Mouse (Mus musculus): ENCODE measurements around the gene Baz2a. TPM values are rescaled to one million over a fixed set of nuclear protein-coding genes. Genes with fewer than 3 reads are reported as not detected.

Baz2a gene
- polyA plus RNA-seq, 1 experiment from 2014 or later: 9.0 TPM

- no peak for ATAC-seq (ENCODE audit: insufficient number of reproducible peaks, insufficient read depth, low FRiP score, low TSS enrichment)
- Histone ChIP-seq H3K36me3 (peaks cover 91% of the 10 kb centered on the region), H3K4me3 (no peak overlapping the region)
Observed at GRCm38 (mm10) chr10:128128143-128128542, 36.8 kb downstream of the Baz2a start.

DNA sequence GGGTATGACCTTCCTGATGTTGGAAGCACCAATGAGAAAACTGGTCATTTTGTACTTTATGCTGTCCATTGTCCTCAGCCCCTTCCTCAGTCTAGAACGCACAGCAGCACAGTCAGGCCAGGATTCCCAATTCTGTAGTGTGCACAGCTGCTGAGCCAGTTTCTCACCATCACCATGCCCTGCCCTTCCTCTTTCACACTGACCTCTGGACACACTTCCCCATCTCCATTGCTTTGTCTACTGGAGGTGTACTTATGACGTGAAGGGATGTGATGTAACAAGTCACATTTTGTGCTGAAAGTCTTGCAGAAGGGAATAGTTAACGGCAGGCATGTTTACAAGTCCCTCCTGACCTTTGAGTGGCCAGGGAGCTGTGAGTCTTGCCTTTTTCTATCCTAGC, 39.9 kb downstream of the Baz2a start:
- H3K36me3 ChIP-seq: peaks cover 82% of the 10 kb centered on the region

More at GRCm38 (mm10) chr10:128128143-128128542, 36.8 kb downstream of the Baz2a start:
- 82% methylated on average over 8 of the region's 8 CpGs for WGBS
- Histone ChIP-seq H3K9me3 (no peaks in the 10 kb centered on the region), H3K27me3 (no peaks in the 10 kb centered on the region), H3K4me1 (no peaks in the 10 kb centered on the region), H3K4me2 (replicated peaks) (no peak overlapping the region), H3K9ac (no peak overlapping the region), H3K27ac (no peak overlapping the region)

DNA sequence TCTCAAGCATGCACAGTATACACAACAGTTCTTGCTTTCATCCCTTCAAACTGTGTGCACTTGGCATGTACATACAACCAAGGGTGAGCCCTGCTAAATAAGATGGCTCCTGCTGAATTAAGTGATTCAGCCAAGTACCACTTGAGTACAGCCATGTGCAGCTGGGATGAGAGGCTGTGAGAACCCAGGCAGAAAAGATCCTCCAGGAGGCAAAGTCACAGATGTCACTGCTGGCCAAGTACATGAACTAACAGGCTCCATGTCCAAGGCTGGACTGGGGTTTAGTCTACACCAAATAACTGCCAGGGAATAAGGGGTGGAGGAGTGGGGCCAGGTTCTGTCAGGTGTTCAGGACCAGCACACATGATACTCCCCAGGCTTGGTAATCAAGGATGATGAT, 40.4 kb downstream of the Baz2a start:
- no peak for ATAC-seq (ENCODE audit: insufficient number of reproducible peaks, insufficient read depth, low FRiP score, low TSS enrichment)
- Histone ChIP-seq H3K9me3 (no peaks in the 10 kb centered on the region), H3K4me2 (replicated peaks) (no peak overlapping the region), H3K27ac (no peak overlapping the region), H3K4me1 (no peaks in the 10 kb centered on the region), H3K27me3 (no peaks in the 10 kb centered on the region), H3K4me3 (no peak overlapping the region), H3K36me3 (peaks cover 77% of the 10 kb centered on the region), H3K9ac (no peak overlapping the region)

More for the DNA sequence above, 39.9 kb downstream of the Baz2a start:
- H3K4me3 ChIP-seq: no peak overlapping the region
- 68% methylated on average over 3 of the region's 3 CpGs for WGBS
- H3K9ac ChIP-seq: no peak overlapping the region
- H3K9me3 ChIP-seq: no peaks in the 10 kb centered on the region
- H3K27ac ChIP-seq: no peak overlapping the region
- no peak for ATAC-seq (ENCODE audit: insufficient number of reproducible peaks, insufficient read depth, low FRiP score, low TSS enrichment)
- H3K27me3 ChIP-seq: no peaks in the 10 kb centered on the region
- H3K4me2 ChIP-seq (replicated peaks): no peak overlapping the region
- H3K4me1 ChIP-seq: no peaks in the 10 kb centered on the region

GRCm38 (mm10) chr10:128133650-128134332, 42.4 kb downstream of the Baz2a start:
- Histone ChIP-seq H3K4me3 (no peak overlapping the region), H3K4me2 (replicated peaks) (no peak overlapping the region), H3K27me3 (no peaks in the 10 kb centered on the region), H3K9ac (no peak overlapping the region), H3K27ac (no peak overlapping the region), H3K9me3 (no peaks in the 10 kb centered on the region), H3K36me3 (peaks cover 73% of the 10 kb centered on the region), H3K4me1 (no peaks in the 10 kb centered on the region)
- ATAC-seq (ENCODE audit: insufficient number of reproducible peaks, insufficient read depth, low FRiP score, low TSS enrichment): no peak
- 43% methylated on average over 13 of the region's 13 CpGs for WGBS

DNA sequence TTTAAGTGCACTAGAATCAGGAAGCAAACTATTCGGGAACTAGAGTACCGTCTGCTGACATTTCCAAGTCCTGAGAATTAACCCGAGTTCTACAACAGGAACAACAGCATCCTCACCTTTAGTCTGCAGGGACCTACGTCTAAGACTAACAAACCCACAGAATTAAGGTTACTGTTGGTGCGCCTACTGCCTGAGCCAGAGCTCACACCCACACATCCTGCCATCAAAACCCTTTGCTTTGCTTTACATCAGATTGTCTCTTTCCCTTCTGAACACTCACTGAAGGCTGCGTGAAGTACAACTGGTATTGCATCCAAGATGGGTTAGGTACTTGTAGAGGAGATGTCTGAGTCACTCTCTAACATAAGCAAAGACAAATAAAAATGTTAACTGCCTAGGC, 44.0 kb downstream of the Baz2a start:
- no peak for ATAC-seq (ENCODE audit: insufficient number of reproducible peaks, insufficient read depth, low FRiP score, low TSS enrichment)
- H3K9ac ChIP-seq: no peak overlapping the region
- no peak overlapping the region for H3K27ac ChIP-seq
- H3K36me3 ChIP-seq: peaks cover 65% of the 10 kb centered on the region
- H3K4me3 ChIP-seq: no peak overlapping the region
- 87% methylated on average over 6 of the region's 6 CpGs for WGBS
- no peaks in the 10 kb centered on the region for H3K4me1 ChIP-seq
- H3K27me3 ChIP-seq: no peaks in the 10 kb centered on the region
- no peak overlapping the region for H3K4me2 ChIP-seq (replicated peaks)
- no peaks in the 10 kb centered on the region for H3K9me3 ChIP-seq

- no peaks in the 10 kb centered on the region for H3K4me1 ChIP-seq
- no peak overlapping the region for H3K4me2 ChIP-seq (replicated peaks)
- no peaks in the 10 kb centered on the region for H3K27me3 ChIP-seq
- no peak overlapping the region for H3K27ac ChIP-seq
- H3K9ac ChIP-seq: no peak overlapping the region
- WGBS: 71% methylated on average over 12 of the region's 12 CpGs
- H3K36me3 ChIP-seq: peaks cover 72% of the 10 kb centered on the region
- no peaks in the 10 kb centered on the region for H3K9me3 ChIP-seq
- no peak for ATAC-seq (ENCODE audit: insufficient number of reproducible peaks, insufficient read depth, low FRiP score, low TSS enrichment)
- no peak overlapping the region for H3K4me3 ChIP-seq
Observed at GRCm38 (mm10) chr10:128140236-128140952, 49.0 kb downstream of the Baz2a start.

GRCm38 (mm10) chr10:128142165-128142564, 50.8 kb downstream of the Baz2a start:
- H3K27me3 ChIP-seq: no peaks in the 10 kb centered on the region
- no peaks in the 10 kb centered on the region for H3K4me1 ChIP-seq
- no peak overlapping the region for H3K9ac ChIP-seq
- WGBS: 74% methylated on average over 2 of the region's 2 CpGs
- ATAC-seq (ENCODE audit: insufficient number of reproducible peaks, insufficient read depth, low FRiP score, low TSS enrichment): no peak
- H3K9me3 ChIP-seq: no peaks in the 10 kb centered on the region
- H3K36me3 ChIP-seq: peaks cover 75% of the 10 kb centered on the region
- no peak overlapping the region for H3K4me3 ChIP-seq
- H3K4me2 ChIP-seq (replicated peaks): no peak overlapping the region
- H3K27ac ChIP-seq: no peak overlapping the region

GRCm38 (mm10) chr10:128143659-128144058, 52.3 kb downstream of the Baz2a start:
- WGBS: 74% methylated on average over 4 of the region's 4 CpGs
- H3K9ac ChIP-seq: no peak overlapping the region
- H3K36me3 ChIP-seq: peaks cover 64% of the 10 kb centered on the region
- ATAC-seq (ENCODE audit: insufficient number of reproducible peaks, insufficient read depth, low FRiP score, low TSS enrichment): no peak
- H3K4me1 ChIP-seq: no peaks in the 10 kb centered on the region
- H3K9me3 ChIP-seq: no peaks in the 10 kb centered on the region
- H3K27ac ChIP-seq: no peak overlapping the region
- H3K4me3 ChIP-seq: no peak overlapping the region
- H3K4me2 ChIP-seq (replicated peaks): no peak overlapping the region
- H3K27me3 ChIP-seq: no peaks in the 10 kb centered on the region

DNA sequence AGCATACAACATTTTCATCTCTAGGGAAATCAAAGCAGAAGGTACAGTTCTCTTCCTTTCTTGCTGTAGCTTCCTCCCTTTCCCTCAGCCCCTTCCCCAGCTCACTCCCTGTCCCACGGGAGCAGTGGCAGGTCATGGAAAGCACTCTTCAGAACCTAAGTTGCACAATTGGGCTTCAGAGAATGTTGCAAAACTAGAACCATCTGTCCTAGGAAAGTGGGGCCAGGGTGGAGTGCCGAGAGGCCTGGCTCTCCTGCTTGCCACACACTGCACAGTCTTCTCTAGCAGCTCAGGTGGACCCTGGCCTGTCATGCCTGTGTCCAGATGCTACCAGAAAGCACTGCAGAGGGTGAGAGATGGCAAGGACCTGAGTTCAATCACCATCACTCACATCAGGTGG, 53.6 kb downstream of the Baz2a start:
- 41% methylated on average over 2 of the region's 2 CpGs for WGBS
- no peaks in the 10 kb centered on the region for H3K9me3 ChIP-seq
- H3K4me3 ChIP-seq: no peak overlapping the region
- H3K4me2 ChIP-seq (replicated peaks): no peak overlapping the region
- ATAC-seq (ENCODE audit: insufficient number of reproducible peaks, insufficient read depth, low FRiP score, low TSS enrichment): no peak
- peaks cover 7% of the 10 kb centered on the region for H3K4me1 ChIP-seq
- no peaks in the 10 kb centered on the region for H3K27me3 ChIP-seq
- H3K9ac ChIP-seq: no peak overlapping the region
- peaks cover 66% of the 10 kb centered on the region for H3K36me3 ChIP-seq
- peak overlapping the region; percentile 37; the same call in 1 of the 2 replicates for H3K27ac ChIP-seq

DNA sequence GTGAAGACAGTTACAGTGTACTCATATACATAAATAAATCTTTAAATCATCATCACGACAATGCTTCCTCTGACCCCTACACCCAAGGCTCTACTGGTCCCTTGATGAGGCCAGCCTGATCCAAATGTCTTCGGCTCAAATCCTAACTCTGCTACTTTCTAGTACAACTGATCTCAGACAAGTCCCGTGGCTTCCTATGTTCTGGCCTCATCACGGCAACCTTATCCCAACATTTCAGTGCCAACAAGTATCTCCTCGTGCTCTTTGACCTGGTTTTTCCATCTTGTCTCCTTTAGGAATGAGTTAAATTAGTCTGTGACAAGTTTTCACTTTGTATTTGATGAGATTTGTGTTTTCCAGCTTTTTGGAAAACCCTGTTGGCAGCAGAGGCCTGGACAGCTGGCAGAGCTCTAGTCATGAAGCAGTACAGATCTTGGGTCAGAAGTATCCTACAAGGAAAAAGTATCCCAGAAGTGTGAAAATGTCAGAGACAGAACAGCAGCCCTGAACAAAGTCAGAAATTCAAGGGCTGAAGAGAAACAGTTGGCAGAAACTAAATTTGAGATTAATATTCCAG, 57.5 kb downstream of the Baz2a start:
- 0 out of 2 replicates have a peak overlapping the region, but pooled peaks have one; percentile 57 for H3K27ac ChIP-seq
- peaks cover 37% of the 10 kb centered on the region for H3K36me3 ChIP-seq
- WGBS: 91% methylated on average over 5 of the region's 5 CpGs

GRCm38 (mm10) chr10:128149592-128149991, 58.2 kb downstream of the Baz2a start:
- no peak overlapping the region for H3K4me3 ChIP-seq
- H3K9me3 ChIP-seq: no peaks in the 10 kb centered on the region
- peak overlapping the region; percentile 51 for H3K27ac ChIP-seq
- WGBS: 5% methylated on average over 5 of the region's 5 CpGs
- peaks cover 30% of the 10 kb centered on the region for H3K36me3 ChIP-seq
- 0 out of 2 replicates have a peak overlapping the region, but pooled peaks have one; percentile 6 for H3K9ac ChIP-seq
- ATAC-seq (ENCODE audit: insufficient number of reproducible peaks, insufficient read depth, low FRiP score, low TSS enrichment): peak; percentile 83
- H3K4me2 ChIP-seq (replicated peaks): peak overlapping the region; percentile 23
- peaks cover 8% of the 10 kb centered on the region for H3K4me1 ChIP-seq
- H3K27me3 ChIP-seq: no peaks in the 10 kb centered on the region

More for the DNA sequence above, 57.5 kb downstream of the Baz2a start:
- Histone ChIP-seq H3K9me3 (no peaks in the 10 kb centered on the region), H3K27me3 (no peaks in the 10 kb centered on the region), H3K9ac (no peak overlapping the region), H3K4me2 (replicated peaks) (peak overlapping the region; percentile 23; the same call in 1 of the 2 replicates), H3K4me1 (peaks cover 8% of the 10 kb centered on the region), H3K4me3 (no peak overlapping the region)
- ATAC-seq (ENCODE audit: insufficient number of reproducible peaks, insufficient read depth, low FRiP score, low TSS enrichment): no peak

- Histone ChIP-seq H3K4me1 (peaks cover 8% of the 10 kb centered on the region), H3K27ac (no peak overlapping the region), H3K9ac (no peak overlapping the region), H3K36me3 (peaks cover 19% of the 10 kb centered on the region), H3K9me3 (no peaks in the 10 kb centered on the region), H3K27me3 (no peaks in the 10 kb centered on the region), H3K4me3 (no peak overlapping the region), H3K4me2 (replicated peaks) (no peak overlapping the region)
- no peak for ATAC-seq (ENCODE audit: insufficient number of reproducible peaks, insufficient read depth, low FRiP score, low TSS enrichment)
- 86% methylated on average over 14 of the region's 14 CpGs for whole genome bisulfite sequencing
Observed at GRCm38 (mm10) chr10:128150941-128151340, 59.6 kb downstream of the Baz2a start.
